Mouse (Mus musculus) forebrain, embryonic 10.5 days (tissue): ENCODE results near the gene Ctnnb1. TPM values are rescaled to one million over a fixed set of nuclear protein-coding genes. Genes with fewer than 3 reads are reported as not detected.
"Not testable (repeated sequence)": the region's sequence is repeated elsewhere in the genome, so short reads cannot be mapped to it uniquely, and the experiment has no call there.

Source experiments
- DNase-seq: peaks from one replicate; pipeline ENCODE4 v3.0.0-alpha.2; 2017; ENCODE audit warnings: low spot score; ENCODE audit errors: extremely low spot score
- H3K27ac ChIP-seq: fragments of 300-500 bp; sonication (generic); 2 replicates; pipeline ENCODE4 v1.5.1; 2016; ENCODE audit warnings: mild to moderate bottlenecking
- H3K27me3 ChIP-seq: fragments of 300-500 bp; sonication (generic); 2 replicates; pipeline ENCODE4 v1.6.1; 2016; ENCODE audit warnings: mild to moderate bottlenecking; ENCODE audit not compliant: poor library complexity, severe bottlenecking
- H3K36me3 ChIP-seq: fragments of 300-500 bp; sonication (generic); replicated peaks from 2 replicates; pipeline ENCODE4 v1.6.1; 2016; ENCODE audit warnings: mild to moderate bottlenecking, moderate library complexity
- H3K4me1 ChIP-seq: fragments of 300-500 bp; sonication (generic); 2 replicates; pipeline ENCODE4 v1.6.1; 2016
- H3K4me3 ChIP-seq: fragments of 300-500 bp; sonication (generic); 2 replicates; pipeline ENCODE4 v1.5.1; 2016; ENCODE audit warnings: mild to moderate bottlenecking, moderate library complexity
- H3K9me3 ChIP-seq: fragments of 300-500 bp; sonication (generic); 2 replicates; pipeline ENCODE4 v1.6.1; 2016; ENCODE audit warnings: mild to moderate bottlenecking, moderate library complexity
- WGBS: fragments of 180-500 bp; shearing (Covaris S2); methylation state at CpG from one replicate; pipeline ENCODE4 v1.1.7; 2016; 5-methylcytosine and 5-hydroxymethylcytosine counted together
- polyA plus RNA-seq: library from polyadenylated mRNA; unstranded; fragments of >200 nt; fragmentation: Nextera tagmentation; extraction: Ambion mirVana; gene quantifications from 2 replicates; pipeline ENCODE4 v1.2.1, GENCODE M21; 2016

Gene Ctnnb1
- polyA plus RNA-seq, 1 experiment from 2014 or later, result 664 TPM

DNA sequence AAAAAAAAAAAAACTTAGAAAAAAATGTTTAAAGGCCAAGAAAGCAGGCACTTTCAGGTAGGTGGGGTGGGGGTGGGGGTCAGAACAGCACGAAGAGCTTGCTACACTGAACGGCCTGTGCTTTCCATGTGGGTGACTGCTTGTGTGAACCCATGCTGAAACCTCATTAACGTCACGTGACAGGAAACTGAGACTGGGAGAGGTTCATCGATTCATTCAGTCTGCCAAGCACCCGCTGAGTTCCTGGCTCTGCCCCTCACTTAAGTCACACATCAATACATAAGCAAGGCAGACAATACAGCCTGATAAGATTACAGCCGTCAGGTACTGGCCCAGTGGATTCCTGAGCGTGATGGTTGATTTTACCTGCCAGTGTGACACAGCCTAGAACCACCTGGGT, 26.5 kb upstream of the Ctnnb1 start:
- Histone ChIP-seq H3K4me1 (peaks cover 21% of the 10 kb centered on the region), H3K27me3 (no peaks in the 10 kb centered on the region), H3K36me3 (no peaks in the 10 kb centered on the region), H3K9me3 (no peaks in the 10 kb centered on the region), H3K4me3 (no peak overlapping the region), H3K27ac (no peak overlapping the region)
- WGBS, result 82% methylated on average over 8 of the region's 8 CpGs
- no peak for DNase-seq

DNA sequence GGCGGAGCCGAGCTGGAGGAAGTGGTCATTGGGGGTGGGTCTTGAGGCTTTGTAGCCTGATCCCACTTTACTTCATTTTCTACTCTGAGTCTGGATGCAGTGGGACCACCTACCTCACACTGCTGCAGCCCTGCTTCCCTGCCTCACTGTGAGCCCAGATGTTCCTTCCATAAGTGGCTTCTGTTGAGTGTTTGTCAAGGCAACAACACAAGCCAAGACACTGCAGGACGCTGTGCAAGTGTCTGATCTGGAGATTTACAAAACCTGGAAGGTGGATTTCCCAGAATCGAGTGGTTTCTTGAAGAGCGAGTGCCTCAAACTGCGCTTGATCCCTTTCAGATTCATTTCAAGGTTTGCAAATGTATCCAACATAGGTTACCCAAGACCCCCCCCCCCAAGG, 20.6 kb upstream of the Ctnnb1 start:
- WGBS, result 86% methylated on average over 6 of the region's 6 CpGs
- Histone ChIP-seq H3K9me3 (no peaks in the 10 kb centered on the region), H3K4me3 (no peak overlapping the region), H3K27ac (no peak overlapping the region), H3K4me1 (peaks cover 13% of the 10 kb centered on the region), H3K27me3 (no peaks in the 10 kb centered on the region), H3K36me3 (no peaks in the 10 kb centered on the region)
- DNase-seq, result no peak

DNA sequence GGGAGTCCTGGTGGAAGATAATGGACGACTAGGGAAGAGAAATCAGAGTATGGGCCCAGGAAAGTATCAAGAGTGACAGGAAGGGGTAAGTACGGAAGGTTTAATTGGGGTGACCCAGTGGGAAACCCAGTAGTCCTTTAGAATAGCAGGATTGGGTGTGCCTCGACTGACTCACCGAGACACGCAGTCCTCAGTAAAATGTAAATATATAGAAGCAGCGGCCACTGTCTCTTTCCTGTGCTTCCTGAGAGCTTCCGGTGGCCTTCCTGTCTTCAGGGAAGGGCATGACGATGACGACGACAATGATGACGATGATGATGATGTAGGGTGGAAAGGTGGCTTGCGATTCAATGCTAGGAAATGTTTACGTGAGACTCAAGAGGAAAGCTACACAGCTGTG, 15.9 kb upstream of the Ctnnb1 start:
- Histone ChIP-seq H3K4me1 (0 out of 2 replicates have a peak, but pooled peaks cover 2% of the 10 kb centered on the region), H3K4me3 (no peak overlapping the region), H3K9me3 (0 out of 2 replicates have a peak, but pooled peaks cover 3% of the 10 kb centered on the region), H3K27ac (no peak overlapping the region), H3K27me3 (no peaks in the 10 kb centered on the region), H3K36me3 (no peaks in the 10 kb centered on the region)
- 87% methylated on average over 13 of the region's 13 CpGs for WGBS
- DNase-seq, result no peak

DNA sequence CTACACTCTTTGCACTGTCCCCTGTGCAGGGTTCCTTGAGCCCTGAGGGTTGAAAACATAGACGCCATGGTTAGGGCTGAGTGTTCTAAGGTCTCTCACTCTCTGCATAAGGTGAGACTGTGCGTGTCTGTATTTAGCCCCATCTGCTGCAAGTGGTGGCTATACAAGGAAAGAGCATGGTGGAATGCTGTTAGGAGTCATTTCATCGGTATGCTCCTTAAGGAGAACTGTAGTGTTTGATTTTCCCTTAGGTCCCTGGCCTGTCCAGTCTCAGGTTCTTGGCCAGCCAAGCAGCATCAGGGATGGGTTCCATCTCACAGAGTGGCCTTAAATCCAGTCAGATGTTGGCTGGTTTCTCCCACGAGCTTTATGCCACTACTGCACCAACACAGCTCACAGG, 14.6 kb upstream of the Ctnnb1 start:
- no peak overlapping the region for H3K27ac ChIP-seq
- no peaks in the 10 kb centered on the region for H3K36me3 ChIP-seq
- H3K27me3 ChIP-seq, result no peaks in the 10 kb centered on the region
- H3K4me3 ChIP-seq, result no peak overlapping the region
- peaks cover 12% of the 10 kb centered on the region; the same call in 1 of the 2 replicates for H3K4me1 ChIP-seq
- 90% methylated on average over 4 of the region's 4 CpGs for WGBS
- DNase-seq, result no peak
- 0 out of 2 replicates have a peak, but pooled peaks cover 3% of the 10 kb centered on the region for H3K9me3 ChIP-seq

DNA sequence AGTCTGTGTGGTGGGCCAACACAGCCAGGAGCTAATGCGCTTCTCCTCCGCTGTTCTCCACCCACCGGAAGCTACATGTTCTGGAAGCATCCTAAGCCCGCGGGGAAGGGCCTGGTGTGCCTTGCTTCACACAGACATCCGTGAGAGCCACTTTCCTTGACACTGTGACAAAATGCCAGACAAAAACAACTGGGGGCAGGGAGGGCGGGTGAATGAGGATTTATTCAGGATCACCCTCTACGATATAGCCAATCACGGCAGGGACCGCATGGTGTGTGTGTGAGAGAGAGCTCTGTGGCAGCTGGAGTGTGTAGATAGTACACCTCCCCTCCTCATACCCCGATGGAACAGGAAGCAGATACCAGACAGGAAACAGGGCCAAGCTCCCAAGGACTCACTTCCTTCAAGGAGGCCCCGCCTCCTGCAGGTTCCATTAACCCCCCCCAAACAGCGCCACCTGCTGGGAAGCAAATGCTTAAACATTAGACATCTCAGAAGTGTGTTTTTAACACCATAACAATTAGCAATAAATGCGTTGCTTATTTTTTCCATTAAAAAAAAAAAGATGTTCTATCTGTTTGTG, 14.0 kb upstream of the Ctnnb1 start:
- H3K9me3 ChIP-seq, result 0 out of 2 replicates have a peak, but pooled peaks cover 3% of the 10 kb centered on the region
- DNase-seq, result no peak
- no peak overlapping the region for H3K4me3 ChIP-seq
- no peaks in the 10 kb centered on the region for H3K36me3 ChIP-seq
- H3K27ac ChIP-seq, result 0 out of 2 replicates have a peak overlapping the region, but pooled peaks have one; percentile 40
- 87% methylated on average over 14 of the region's 14 CpGs for WGBS
- H3K27me3 ChIP-seq, result no peaks in the 10 kb centered on the region
- H3K4me1 ChIP-seq, result peaks cover 13% of the 10 kb centered on the region; the same call in 1 of the 2 replicates

DNA sequence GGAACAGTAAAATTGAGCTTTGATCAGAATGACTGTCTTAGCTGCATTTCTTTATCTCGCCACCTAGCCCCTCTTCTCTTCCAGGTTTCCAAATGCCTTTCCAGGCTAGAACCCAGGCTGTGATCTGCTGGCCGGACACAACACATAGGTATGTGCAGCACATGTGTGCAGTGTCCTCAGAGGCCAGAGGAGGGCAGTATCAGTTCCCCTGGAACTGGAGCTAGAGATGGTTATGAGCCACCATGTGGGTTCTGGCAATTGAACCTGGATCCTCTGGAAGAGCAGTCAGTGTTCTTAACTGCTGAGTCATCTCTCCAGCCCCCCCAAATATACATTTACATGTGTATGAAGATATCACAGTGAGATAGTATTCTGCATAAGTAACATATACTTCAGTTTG, 11.4 kb upstream of the Ctnnb1 start:
- not testable (repeated sequence) for H3K9me3 ChIP-seq, H3K27me3 ChIP-seq, H3K36me3 ChIP-seq, DNase-seq, H3K4me3 ChIP-seq, H3K27ac ChIP-seq
- WGBS, result 94% methylated on average over 2 of the region's 2 CpGs
- peaks cover 11% of the 10 kb centered on the region; the same call in 1 of the 2 replicates for H3K4me1 ChIP-seq

DNA sequence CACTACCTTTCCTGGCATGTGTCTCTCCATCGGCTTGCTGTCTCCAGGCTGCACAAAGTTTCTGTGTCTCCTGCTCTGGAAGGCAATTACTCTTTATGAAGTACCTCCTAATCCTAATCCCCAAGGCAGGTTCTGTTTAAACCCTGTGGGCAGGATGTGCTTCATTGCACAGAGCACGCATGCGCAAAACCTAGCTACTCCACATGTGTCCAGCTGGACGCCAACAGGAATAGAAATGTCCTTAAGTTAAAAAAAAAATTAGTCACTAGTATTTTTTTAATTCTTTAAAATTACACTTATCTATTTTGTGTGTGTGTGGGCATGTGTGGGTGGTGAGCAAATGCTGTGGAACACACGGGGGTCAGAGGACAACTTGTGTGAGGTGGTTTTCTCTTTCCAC, 10.8 kb upstream of the Ctnnb1 start:
- Histone ChIP-seq H3K27ac (no peak overlapping the region), H3K4me3 (no peak overlapping the region), H3K9me3 (0 out of 2 replicates have a peak, but pooled peaks cover 3% of the 10 kb centered on the region), H3K27me3 (no peaks in the 10 kb centered on the region), H3K36me3 (no peaks in the 10 kb centered on the region), H3K4me1 (peaks cover 11% of the 10 kb centered on the region; the same call in 1 of the 2 replicates)
- WGBS, result 85% methylated on average over 5 of the region's 5 CpGs
- DNase-seq, result no peak

DNA sequence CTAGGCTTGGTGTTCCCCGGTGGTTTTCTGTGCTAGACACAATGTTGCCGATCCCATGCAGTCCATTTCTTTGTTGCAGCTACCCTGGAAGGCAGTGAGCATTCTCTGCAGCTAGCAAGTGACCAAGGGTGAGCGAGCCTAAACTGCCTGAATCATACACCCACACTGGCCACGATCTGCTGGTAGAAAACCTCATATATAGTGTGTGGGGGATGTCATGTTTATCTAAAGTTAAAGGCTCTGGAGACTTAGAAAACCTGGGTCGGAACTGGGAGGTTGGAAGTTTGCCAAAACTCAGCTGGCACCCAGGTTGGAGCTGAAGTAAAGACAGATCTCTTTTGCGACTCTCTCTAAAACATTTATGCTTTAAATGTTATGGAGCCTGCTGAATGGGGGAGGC, 10.4 kb upstream of the Ctnnb1 start:
- Histone ChIP-seq H3K27ac (0 out of 2 replicates have a peak overlapping the region, but pooled peaks have one; percentile 8), H3K9me3 (0 out of 2 replicates have a peak, but pooled peaks cover 3% of the 10 kb centered on the region)
- WGBS, result 69% methylated on average over 6 of the region's 6 CpGs

DNA sequence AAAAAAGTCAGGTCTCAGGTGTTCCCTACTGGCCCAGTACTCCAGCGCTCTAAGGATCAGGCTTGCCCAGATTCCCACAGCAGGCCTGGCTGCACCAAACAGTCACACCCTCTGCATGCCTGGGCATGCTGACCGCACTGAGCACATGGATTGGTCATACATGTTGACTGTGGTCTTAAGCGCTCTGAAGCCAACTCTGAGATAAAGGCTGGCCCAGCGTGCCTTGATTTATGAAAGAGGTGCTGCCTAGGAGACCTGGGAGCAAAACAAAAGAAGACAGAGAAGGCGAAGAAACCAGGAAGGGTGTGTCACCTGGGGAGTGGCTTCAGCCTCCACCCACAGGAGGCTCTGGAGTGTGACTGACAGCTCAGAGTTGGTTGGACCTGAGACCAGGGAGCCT, 9.9 kb upstream of the Ctnnb1 start:
- Histone ChIP-seq H3K36me3 (no peaks in the 10 kb centered on the region), H3K27me3 (no peaks in the 10 kb centered on the region), H3K4me3 (no peak overlapping the region), H3K4me1 (peaks cover 11% of the 10 kb centered on the region; the same call in 1 of the 2 replicates), H3K27ac (0 out of 2 replicates have a peak overlapping the region, but pooled peaks have one; percentile 8), H3K9me3 (0 out of 2 replicates have a peak, but pooled peaks cover 3% of the 10 kb centered on the region)
- 80% methylated on average over 5 of the region's 5 CpGs for WGBS
- DNase-seq, result no peak

More for the DNA sequence above, 10.4 kb upstream of the Ctnnb1 start:
- no peak for DNase-seq
- peaks cover 11% of the 10 kb centered on the region; the same call in 1 of the 2 replicates for H3K4me1 ChIP-seq
- no peaks in the 10 kb centered on the region for H3K36me3 ChIP-seq
- no peaks in the 10 kb centered on the region for H3K27me3 ChIP-seq
- no peak overlapping the region for H3K4me3 ChIP-seq

DNA sequence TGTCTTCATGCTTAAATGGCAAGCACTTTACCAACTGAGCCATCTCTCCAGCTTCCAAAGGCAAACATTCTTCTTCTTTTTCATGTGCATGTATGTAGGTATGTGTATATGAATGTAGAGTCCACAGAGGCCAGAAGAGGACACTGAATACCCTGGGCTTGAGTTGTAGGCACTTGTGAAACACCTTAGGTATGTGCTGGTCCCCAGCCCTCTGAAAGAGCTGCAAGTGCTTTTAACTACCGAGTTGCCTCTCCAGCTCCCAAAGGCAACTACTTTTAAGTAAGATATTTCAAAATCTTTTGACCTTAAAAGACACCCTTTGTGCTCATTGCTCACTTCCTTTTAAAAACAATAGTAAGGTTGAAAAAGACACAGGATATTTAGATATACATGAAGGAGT, 2.9 kb upstream of the Ctnnb1 start:
- no peak overlapping the region for H3K27ac ChIP-seq
- no peak overlapping the region for H3K4me3 ChIP-seq
- peaks cover 43% of the 10 kb centered on the region for H3K4me1 ChIP-seq
- no peaks in the 10 kb centered on the region for H3K36me3 ChIP-seq
- no peaks in the 10 kb centered on the region for H3K27me3 ChIP-seq
- H3K9me3 ChIP-seq, result no peaks in the 10 kb centered on the region
- 82% methylated on average over 1 of the region's 1 CpGs for WGBS
- DNase-seq, result no peak

DNA sequence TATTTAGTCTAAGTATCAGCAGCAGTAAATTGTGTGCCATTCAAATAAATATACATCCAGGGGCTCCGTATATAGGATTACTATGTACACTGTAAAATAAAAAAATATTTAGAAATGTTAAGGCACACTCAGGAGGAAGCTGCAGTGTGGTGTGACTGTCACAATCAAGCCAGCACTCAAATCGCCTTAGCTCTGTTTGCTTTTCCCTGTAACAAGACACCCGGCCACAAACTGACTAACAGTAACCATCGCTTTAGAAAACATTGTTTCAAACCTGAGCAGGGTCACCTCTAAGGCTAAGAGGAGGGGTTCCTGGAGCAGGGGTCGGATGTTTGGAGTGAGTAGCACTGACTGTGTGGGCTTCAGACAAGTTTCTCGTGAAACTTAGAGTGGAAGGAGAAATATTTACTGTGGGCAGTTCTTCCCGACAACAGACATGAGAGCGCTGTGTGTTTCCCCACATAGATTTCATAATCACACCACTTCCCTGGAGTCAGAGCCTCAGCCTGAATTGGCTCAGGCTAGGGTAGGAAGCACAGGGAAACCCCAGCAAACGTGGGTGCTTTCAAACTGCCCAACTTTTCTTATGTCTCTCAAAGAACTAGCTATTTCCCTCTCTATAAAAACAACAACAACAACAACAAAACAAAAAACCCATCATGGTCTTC, 1.9 kb upstream of the Ctnnb1 start:
- no peak overlapping the region for H3K27ac ChIP-seq
- H3K4me3 ChIP-seq, result no peak overlapping the region
- no peaks in the 10 kb centered on the region for H3K36me3 ChIP-seq
- H3K27me3 ChIP-seq, result no peaks in the 10 kb centered on the region
- WGBS, result 30% methylated on average over 9 of the region's 9 CpGs
- no peaks in the 10 kb centered on the region for H3K9me3 ChIP-seq
- no peak for DNase-seq
- H3K4me1 ChIP-seq, result peaks cover 46% of the 10 kb centered on the region

DNA sequence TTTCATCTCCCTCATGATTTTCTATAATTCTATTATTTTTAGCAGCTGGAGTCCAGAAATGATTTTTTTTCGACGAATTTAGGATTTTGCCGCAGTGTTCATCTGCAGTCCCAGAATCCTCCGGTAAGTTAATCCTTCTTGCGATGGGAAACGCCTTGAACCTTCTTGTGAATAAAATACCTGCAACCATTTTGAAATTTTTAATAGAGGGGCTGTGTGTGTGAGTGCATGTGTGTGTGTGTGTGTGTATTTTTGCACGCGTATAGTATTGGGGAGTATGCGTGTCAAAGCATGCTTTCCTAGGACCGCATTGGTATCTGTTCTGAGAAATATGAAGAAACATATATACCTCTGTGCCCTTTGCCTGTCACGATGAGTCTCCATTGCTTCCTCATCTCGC, 1.0 kb downstream of the Ctnnb1 start:
- 90% methylated on average over 12 of the region's 12 CpGs for WGBS
- Histone ChIP-seq H3K4me3 (no peak overlapping the region), H3K27ac (no peak overlapping the region), H3K9me3 (no peaks in the 10 kb centered on the region), H3K36me3 (no peaks in the 10 kb centered on the region), H3K27me3 (no peaks in the 10 kb centered on the region), H3K4me1 (peaks cover 60% of the 10 kb centered on the region)
- DNase-seq, result no peak

DNA sequence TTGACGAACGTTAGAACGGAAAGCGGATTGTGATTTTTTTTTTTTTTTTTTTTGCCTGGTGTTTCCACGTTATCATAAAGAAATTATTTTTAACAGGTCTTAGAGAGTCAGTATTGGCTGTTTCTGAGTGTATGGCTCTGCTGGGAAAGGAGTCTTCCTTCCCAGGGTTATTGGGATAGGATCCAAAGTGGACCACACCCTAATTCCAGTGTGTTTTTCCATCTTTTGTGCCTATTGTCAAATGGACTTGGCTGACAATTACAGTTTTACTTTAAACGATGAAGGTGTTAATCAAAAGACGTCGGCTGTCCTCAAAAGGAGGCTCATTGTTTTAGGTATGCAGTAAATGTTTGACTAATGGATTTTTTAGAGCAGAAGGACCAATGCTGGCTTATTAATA, 1.8 kb downstream of the Ctnnb1 start:
- Histone ChIP-seq H3K27ac (no peak overlapping the region), H3K4me3 (no peak overlapping the region), H3K9me3 (no peaks in the 10 kb centered on the region), H3K27me3 (no peaks in the 10 kb centered on the region), H3K36me3 (0 out of 2 replicates have a peak, but pooled peaks cover 2% of the 10 kb centered on the region), H3K4me1 (peaks cover 67% of the 10 kb centered on the region)
- no peak for DNase-seq
- WGBS, result 79% methylated on average over 8 of the region's 8 CpGs
